In genomic region chr11:115231924-115232323, GRCm38 (mm10) we compare ENCODE assay signal across 11 mouse cellular contexts. TPM values are rescaled to one million over a fixed set of nuclear protein-coding genes. Genes with fewer than 3 reads are reported as not detected.
DNase-seq lines count a peak whose midpoint lies in the region; ATAC-seq and TF ChIP-seq lines count a peak whose summit lies in the region.
"Had no signal": no experiment of that assay in that cellular context is flagged by ENCODE, and none has a peak within 500 bp of the region (broad histone marks: within the 10 kb centered on the region; RNA-seq: fewer than 3 reads in every experiment).

No protein-coding gene starts in this region.

- peak overlapping the region; percentile 29; the same call in 1 of the 2 replicates for H3K9ac ChIP-seq in liver, embryonic 13.5 days
- H3K9ac ChIP-seq in hindbrain, embryonic 15.5 days: no peak overlapping the region

- TF ChIP-seq CTCF in gastrocnemius, adult 2 months (IDR thresholded peaks at IDR 0.05): no peak
- TF ChIP-seq CTCF in E14TG2a.4 (conservative IDR thresholded peaks at IDR 0.05; ENCODE audit: low read length): no peak

- H3K27me3 ChIP-seq in liver, embryonic 13.5 days: no peaks in the 10 kb centered on the region
- 0 out of 2 replicates have a peak, but pooled peaks cover 3% of the 10 kb centered on the region for H3K27me3 ChIP-seq in E14TG2a.4 (ENCODE audit: insufficient read depth, low read length)
- 0 out of 2 replicates have a peak, but pooled peaks cover 7% of the 10 kb centered on the region for H3K27me3 ChIP-seq in hindbrain, embryonic 15.5 days

- intact Hi-C loops in gastrocnemius, adult 2 months (cut with DNase I): no loop called here

- H3K4me1 ChIP-seq in liver, embryonic 13.5 days (replicated peaks): peaks cover 46% of the 10 kb centered on the region
- peaks cover 79% of the 10 kb centered on the region for H3K4me1 ChIP-seq in E14TG2a.4 (replicated peaks; ENCODE audit: low read depth, low read length)
- peaks cover 77% of the 10 kb centered on the region for H3K4me1 ChIP-seq in hindbrain, embryonic 15.5 days (replicated peaks)

- WGBS in liver, embryonic 13.5 days (ENCODE audit: insufficient replicate concordance): 57% methylated on average over 9 of the region's 9 CpGs
- 24% methylated on average over 9 of the region's 9 CpGs for WGBS in hindbrain, embryonic 15.5 days

- no peaks in the 10 kb centered on the region for H3K9me3 ChIP-seq in liver, embryonic 13.5 days (replicated peaks)
- no peaks in the 10 kb centered on the region for H3K9me3 ChIP-seq in E14TG2a.4 (ENCODE audit: low read length)
- H3K9me3 ChIP-seq in hindbrain, embryonic 15.5 days: no peaks in the 10 kb centered on the region
- H3K9me3 ChIP-seq: limb, embryonic 10.5 days had no signal

- no peak for ATAC-seq in liver, embryonic 13.5 days (ENCODE audit: low read depth)
- no peak for ATAC-seq in hindbrain, embryonic 15.5 days (ENCODE audit: low FRiP score, low read depth)
- ATAC-seq in monocyte, adult 5-6 weeks (replicated peaks; ENCODE audit: insufficient number of reproducible peaks, low FRiP score, low TSS enrichment, poor library complexity, severe bottlenecking): no peak

- H3K36me3 ChIP-seq in liver, embryonic 13.5 days: no peaks in the 10 kb centered on the region
- H3K36me3 ChIP-seq in E14TG2a.4 (ENCODE audit: insufficient read depth, low read length): peaks cover 8% of the 10 kb centered on the region; the same call in 1 of the 2 replicates
- H3K36me3 ChIP-seq in hindbrain, embryonic 15.5 days: no peaks in the 10 kb centered on the region

- peak overlapping the region; percentile 43; the same call in 1 of the 2 replicates for H3K27ac ChIP-seq in gastrocnemius, adult 2 months
- H3K27ac ChIP-seq in liver, embryonic 13.5 days: no peak overlapping the region
- peak overlapping the region; percentile 32; the same call in 1 of the 2 replicates for H3K27ac ChIP-seq in hindbrain, embryonic 15.5 days (replicated peaks)
- H3K27ac ChIP-seq: limb, embryonic 10.5 days had no signal

- DNase-seq in gastrocnemius, adult 2 months: no peak
- no peak for DNase-seq in gastrocnemius, adult 8-10 months (ENCODE audit: low spot score in 2 of 2)
- no peak for DNase-seq in liver, embryonic 13.5 days
- DNase-seq in liver: no peak
- DNase-seq in spleen, postnatal 14 days (ENCODE audit: low spot score in 2 of 2): no peak

- H3K4me2 ChIP-seq in liver, embryonic 13.5 days: no peak overlapping the region
- no peak overlapping the region for H3K4me2 ChIP-seq in hindbrain, embryonic 15.5 days

- no peak overlapping the region for H3K4me3 ChIP-seq in gastrocnemius, adult 2 months
- H3K4me3 ChIP-seq in liver, embryonic 13.5 days (replicated peaks): no peak overlapping the region
- H3K4me3 ChIP-seq in E14TG2a.4 (replicated peaks; ENCODE audit: low read length): 0 out of 2 replicates have a peak overlapping the region, but pooled peaks have one; percentile 17
- H3K4me3 ChIP-seq in hindbrain, embryonic 15.5 days: no peak overlapping the region
- H3K4me3 ChIP-seq: limb, embryonic 10.5 days had no signal

RNA-seq across cellular contexts. Expression of gene Grin2c, which starts 35.1 kb away (rescaled TPM):
- total RNA-seq in gastrocnemius, adult 2 months (2021): under 1 TPM in 1 of 2 experiments, not detected in 1; 0.06 TPM
- total RNA-seq in gastrocnemius, adult 8-10 months (2022): under 1 TPM; 0.05 to 0.16 (median 0.14) TPM
- 0.06 and 0.12 TPM in 2 replicates for polyA plus RNA-seq in liver, embryonic 13.5 days (2015; fragmentation: Nextera tagmentation; extraction: Ambion mirVana)
- polyA plus RNA-seq in hindbrain, embryonic 15.5 days (2015; fragmentation: Nextera tagmentation; extraction: Ambion mirVana): 0.64 and 0.73 TPM in 2 replicates
- not detected in 3 replicates for total RNA-seq in monocyte, adult 5-6 weeks (2017)
- total RNA-seq: heart, postnatal 10 days had no signal
- polyA plus RNA-seq: C2C12 had no signal

RNA-seq across cellular contexts. Expression of gene Nat9, which starts 44.3 kb away (rescaled TPM):
- 10 to 100 TPM; 12.7 to 16.3 TPM for total RNA-seq in gastrocnemius, adult 2 months (2021)
- 10 to 100 TPM; 13.3 to 16.6 (median 15.8) TPM for total RNA-seq in gastrocnemius, adult 8-10 months (2022)
- 11.9 and 13.3 TPM in 2 replicates for polyA plus RNA-seq in liver, embryonic 13.5 days (2015; fragmentation: Nextera tagmentation; extraction: Ambion mirVana)
- polyA plus RNA-seq in hindbrain, embryonic 15.5 days (2015; fragmentation: Nextera tagmentation; extraction: Ambion mirVana): 19.1 and 20.4 TPM in 2 replicates
- total RNA-seq in monocyte, adult 5-6 weeks (2017): 25.4 to 39.9 TPM (median 37.8 TPM) in 3 replicates

RNA-seq across cellular contexts. Expression of gene Tmem104, which starts 44.6 kb away (rescaled TPM):
- total RNA-seq in gastrocnemius, adult 2 months (2021): 1 to 10 TPM; 7.3 to 7.4 TPM
- total RNA-seq in gastrocnemius, adult 8-10 months (2022): 1 to 10 TPM; 4.3 to 7.2 (median 6.3) TPM
- 5.1 and 6.8 TPM in 2 replicates for polyA plus RNA-seq in liver, embryonic 13.5 days (2015; fragmentation: Nextera tagmentation; extraction: Ambion mirVana)
- polyA plus RNA-seq in hindbrain, embryonic 15.5 days (2015; fragmentation: Nextera tagmentation; extraction: Ambion mirVana): 15.1 and 17.5 TPM in 2 replicates
- total RNA-seq in monocyte, adult 5-6 weeks (2017): 12.1 to 32.4 TPM (median 17.3 TPM) in 3 replicates

RNA-seq across cellular contexts. Expression of gene Fdxr, which starts 44.9 kb away (rescaled TPM):
- total RNA-seq in gastrocnemius, adult 2 months (2021): 1 to 10 TPM; 2.9 to 4.4 TPM
- total RNA-seq in gastrocnemius, adult 8-10 months (2022): 1 to 10 TPM; 2.4 to 4.1 (median 2.7) TPM
- 16.3 and 18.2 TPM in 2 replicates for polyA plus RNA-seq in liver, embryonic 13.5 days (2015; fragmentation: Nextera tagmentation; extraction: Ambion mirVana)
- polyA plus RNA-seq in hindbrain, embryonic 15.5 days (2015; fragmentation: Nextera tagmentation; extraction: Ambion mirVana): 21.3 and 21.6 TPM in 2 replicates
- total RNA-seq in monocyte, adult 5-6 weeks (2017): 8.4 to 14.8 TPM (median 11.7 TPM) in 3 replicates
